Mouse (Mus musculus) adrenal gland, postnatal 36 days (tissue): ENCODE data around the gene Fars2. TPM values are rescaled to one million over a fixed set of nuclear protein-coding genes. Genes with fewer than 3 reads are reported as not detected.
"Not testable (repeated sequence)": the region's sequence is repeated elsewhere in the genome, so short reads cannot be mapped to it uniquely, and the experiment has no call there.

ENCODE experiments used
- DNase-seq, 2 experiments: peaks; one replicate each; pipeline ENCODE4 v3.0.0; 2021; ENCODE audit warnings: mixed read lengths in 1 of 2
- total RNA-seq, 2 experiments: library from RNA; stranded (reverse); gene quantifications; 2 replicates each; pipeline ENCODE4 v1.2.3; 2021

The Fars2 gene
- total RNA-seq, 2 experiments from 2014 or later = 80.9 to 94.7 TPM

DNA sequence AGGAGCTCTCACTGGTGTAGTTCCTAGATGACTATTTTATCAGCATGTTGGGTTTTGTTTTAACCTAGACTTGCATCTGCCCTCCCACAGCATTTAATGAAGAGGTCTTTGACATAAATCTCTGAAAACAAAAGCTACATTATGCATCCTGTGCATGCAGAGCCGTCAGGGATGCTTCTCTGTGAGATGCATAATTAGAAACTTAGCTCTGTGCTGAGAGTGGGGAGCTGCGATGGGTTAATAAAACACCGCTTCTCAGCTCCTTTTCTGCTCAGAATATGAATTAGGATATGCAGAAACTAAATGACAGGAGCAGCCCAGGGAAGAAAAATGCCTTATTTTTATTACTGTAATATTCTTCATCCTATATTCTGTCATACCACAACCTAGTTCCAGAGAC, 251.6 kb downstream of the Fars2 start:
- no peak for DNase-seq

GRCm38 (mm10) chr13:36369400-36369799, 252.2 kb downstream of the Fars2 start:
- no peak for DNase-seq

- no peak for DNase-seq
Measured at GRCm38 (mm10) chr13:36383236-36383635, 266.0 kb downstream of the Fars2 start.

DNA sequence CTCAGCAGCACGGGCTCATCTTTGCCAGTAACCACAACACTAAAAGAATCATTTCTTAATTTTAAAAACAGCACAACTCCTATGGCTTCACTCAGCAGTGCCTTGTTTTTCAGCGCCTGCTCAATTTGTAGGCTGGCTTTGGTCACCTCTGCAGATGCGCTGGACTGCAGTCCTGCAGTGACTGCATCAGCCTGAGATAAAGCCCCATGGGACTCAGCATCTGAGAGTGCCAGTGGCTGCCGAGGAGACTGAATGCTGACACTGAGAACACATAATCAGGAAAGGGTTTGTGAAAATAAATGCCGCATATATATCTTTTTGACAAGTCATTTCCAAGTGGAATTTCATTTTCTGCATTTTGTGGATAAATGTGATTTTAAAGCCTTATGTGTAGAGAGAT, 268.9 kb downstream of the Fars2 start:
- DNase-seq = no peak

GRCm38 (mm10) chr13:36391936-36392335, 274.7 kb downstream of the Fars2 start:
- no peak for DNase-seq

DNA sequence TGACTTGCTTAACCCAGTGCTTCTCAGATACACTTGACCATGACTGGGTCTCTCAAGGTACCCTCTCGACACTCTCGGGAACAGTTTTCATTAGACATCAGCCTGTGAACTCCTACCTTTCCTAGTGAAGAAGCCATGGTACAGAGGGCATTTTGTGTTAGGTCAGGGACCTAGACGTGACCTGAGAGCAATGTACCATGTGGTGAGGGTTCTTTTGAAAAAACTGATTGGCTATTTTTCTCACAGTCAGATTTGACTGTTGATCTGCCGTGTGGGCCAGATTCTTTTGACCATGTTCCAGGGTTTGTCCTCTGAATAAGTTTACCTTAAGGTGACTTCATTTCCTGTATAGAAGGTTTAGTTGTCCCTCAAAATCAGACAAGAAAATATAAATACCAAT, 275.5 kb downstream of the Fars2 start:
- DNase-seq = no peak

- DNase-seq = no peak
Measured at GRCm38 (mm10) chr13:36401011-36401410, 283.8 kb downstream of the Fars2 start.

- no peak for DNase-seq
Measured at GRCm38 (mm10) chr13:36413276-36413675, 296.1 kb downstream of the Fars2 start.

GRCm38 (mm10) chr13:36415176-36415575, 298.0 kb downstream of the Fars2 start:
- DNase-seq = no peak

DNA sequence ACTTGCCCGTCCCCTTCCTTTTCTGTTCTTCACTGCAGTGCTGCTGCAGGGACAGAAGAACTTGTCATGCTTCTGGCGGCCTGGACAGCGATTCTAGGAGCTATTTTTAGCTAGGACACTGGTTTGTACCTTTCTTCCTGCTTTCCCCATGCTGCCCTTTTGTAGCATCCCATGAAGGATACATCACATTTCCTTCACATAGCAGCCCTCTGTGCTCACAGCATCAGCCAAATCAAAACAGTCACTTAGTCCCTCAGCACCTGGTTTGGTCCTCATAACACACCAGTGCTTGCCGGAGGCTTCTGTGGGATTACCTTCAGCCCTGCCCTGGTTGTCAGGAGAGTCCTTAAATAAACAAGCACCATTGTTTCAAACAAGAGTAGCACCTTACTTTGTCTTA, 299.3 kb downstream of the Fars2 start:
- DNase-seq = no peak

- DNase-seq = no peak
Measured at GRCm38 (mm10) chr13:36419357-36419756, 302.1 kb downstream of the Fars2 start.

DNA sequence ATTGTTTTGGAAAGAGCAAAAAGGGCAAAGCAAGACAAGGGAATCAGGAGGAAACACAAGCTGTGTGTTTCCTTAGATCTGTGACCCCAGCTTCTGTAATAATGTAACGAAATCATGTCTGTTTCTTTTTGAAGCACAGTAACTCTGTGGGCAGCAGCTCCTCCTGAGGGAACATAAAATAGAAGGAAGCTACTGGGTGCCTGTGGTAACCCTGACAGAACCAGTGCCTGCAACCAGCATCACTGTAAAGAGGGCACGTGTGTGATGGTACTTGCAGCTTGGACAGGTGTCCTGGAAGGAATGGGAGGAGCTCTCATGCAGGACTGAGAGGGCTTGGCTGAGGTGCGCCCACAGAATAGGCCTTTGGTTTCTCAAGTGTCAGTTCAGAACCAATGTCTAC, 305.2 kb downstream of the Fars2 start:
- DNase-seq = no peak

DNA sequence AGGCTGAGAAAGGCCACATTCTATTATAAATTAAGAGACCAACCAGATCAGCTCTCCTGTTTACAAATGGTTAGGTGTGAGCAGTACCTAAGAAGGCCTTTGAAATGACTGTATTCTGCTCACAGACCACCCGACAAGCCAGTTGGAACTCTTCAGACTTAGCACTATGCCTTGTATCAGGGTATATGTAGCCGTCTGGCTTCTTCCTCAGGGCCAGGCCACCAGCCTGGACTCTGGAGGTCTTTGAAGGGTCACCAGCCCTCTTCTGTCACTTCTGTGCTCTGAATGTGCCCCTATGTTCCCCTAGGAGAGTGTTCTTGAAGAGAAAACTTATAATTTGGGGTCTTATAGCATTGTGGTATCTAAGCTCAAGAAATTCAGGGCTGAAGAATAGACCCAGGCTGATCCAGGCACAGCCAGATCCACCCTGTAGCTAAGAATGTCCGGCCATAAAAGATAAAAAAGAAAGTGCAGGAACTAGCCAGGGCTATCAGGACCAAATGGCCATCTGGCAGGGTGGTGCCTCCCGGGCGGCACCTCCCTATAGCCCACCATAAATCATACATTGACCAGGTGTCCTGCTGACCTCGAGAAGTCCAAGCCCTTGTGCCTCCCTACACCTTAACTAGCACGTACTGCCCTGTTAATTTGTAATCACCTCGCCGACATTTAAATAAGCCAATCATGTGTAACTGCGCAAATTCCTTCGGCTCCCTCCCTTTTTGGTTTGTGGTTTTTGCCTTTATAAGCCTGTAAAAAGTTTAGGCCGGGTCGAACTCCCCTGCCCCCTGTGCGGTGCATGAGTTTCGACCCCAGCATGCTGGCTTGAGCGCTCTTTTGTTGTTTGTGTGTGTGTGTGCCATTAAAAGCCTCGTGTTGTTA, 308.9 kb downstream of the Fars2 start:
- DNase-seq = not testable (repeated sequence)

DNA sequence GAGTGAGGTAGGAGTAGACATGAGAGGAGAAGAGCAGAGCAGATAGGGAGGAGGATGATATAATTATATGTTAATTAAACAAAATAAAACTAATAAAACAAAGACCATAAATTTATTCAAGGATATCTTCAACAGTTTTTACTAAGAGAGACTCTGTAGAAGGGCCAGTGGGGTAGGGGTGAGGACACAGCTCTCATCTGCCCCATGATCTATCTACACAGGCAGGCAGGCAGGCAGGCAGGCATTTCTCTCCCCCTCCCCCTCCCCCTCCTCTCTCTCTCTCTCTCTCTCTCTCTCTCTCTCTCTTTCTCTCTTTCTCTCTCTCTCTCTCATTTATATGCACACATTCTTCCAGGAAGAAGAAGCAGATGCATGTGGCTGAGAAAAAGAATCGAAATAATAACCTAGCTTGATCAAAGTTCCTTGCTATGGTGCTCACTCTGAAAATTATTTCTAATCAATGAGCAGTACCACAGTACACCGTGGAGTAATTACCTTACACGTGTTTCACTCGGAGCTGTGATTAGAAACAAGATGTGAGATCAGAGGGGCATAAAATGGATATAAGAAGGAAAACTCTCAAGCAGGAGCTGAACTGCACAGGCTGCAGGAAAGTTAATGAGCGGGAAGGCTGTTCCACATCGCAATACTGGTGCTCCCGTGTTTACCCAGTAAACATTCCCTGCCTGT, 312.4 kb downstream of the Fars2 start:
- DNase-seq = no peak

GRCm38 (mm10) chr13:36430420-36431114, 313.4 kb downstream of the Fars2 start:
- DNase-seq = no peak

- peak; percentile 22 to 48 for DNase-seq
Measured at GRCm38 (mm10) chr13:36431974-36432518, 314.8 kb downstream of the Fars2 start.

DNA sequence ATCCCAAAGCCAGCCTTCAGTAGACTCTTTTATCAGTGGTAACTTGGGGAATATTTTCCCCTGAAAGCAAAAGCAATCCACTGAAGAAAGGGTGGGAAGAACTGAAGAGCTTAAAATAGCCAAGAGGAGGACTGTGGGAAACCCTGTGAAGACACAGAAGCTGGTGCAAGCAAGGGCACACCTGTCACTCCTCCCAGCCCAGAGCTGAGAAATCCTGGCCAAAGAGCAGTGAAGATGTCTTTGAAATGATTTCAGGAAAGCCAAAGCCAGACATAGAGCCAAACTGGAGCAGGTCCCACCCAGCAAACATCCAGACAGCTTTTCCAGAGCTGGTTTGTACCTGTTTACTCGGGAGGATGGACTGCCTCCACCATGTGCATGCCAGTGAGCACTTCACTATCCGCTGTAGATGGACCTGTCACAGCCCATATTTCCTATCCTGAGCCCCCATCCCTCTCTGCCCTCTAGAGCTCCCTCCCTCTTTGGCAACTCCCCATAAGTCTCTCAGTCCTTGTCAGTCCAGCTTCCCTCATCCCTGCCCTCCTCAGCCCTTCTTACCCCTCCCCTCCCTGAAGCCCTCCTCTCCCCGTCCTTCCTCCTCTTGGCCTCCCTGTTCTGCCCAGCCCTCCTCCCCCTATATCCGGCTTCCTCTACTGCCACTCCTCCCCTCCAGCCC, 327.7 kb downstream of the Fars2 start:
- DNase-seq = no peak

DNA sequence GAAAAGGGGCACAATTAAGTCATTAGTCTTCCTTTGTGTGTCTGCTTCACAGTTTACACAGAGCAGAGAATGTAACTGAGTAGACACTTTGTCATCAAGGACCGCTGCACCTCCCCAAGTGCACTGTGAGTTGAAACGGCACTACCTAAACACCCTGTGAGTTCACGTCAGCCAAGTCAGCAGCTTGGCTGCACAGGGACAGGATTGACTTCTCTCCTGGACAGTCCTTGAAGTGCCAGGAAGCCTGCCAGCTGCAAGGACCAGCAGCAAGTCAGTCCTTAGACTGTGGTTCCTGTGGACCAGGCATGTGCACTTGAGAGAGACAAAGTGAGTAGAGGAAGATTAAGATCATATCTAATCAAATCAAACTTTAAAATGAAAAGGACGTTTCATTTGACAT, 330.7 kb downstream of the Fars2 start:
- peak; percentile 36 to 42 for DNase-seq

- no peak for DNase-seq
Measured at GRCm38 (mm10) chr13:36448565-36448964, 331.4 kb downstream of the Fars2 start.

DNA sequence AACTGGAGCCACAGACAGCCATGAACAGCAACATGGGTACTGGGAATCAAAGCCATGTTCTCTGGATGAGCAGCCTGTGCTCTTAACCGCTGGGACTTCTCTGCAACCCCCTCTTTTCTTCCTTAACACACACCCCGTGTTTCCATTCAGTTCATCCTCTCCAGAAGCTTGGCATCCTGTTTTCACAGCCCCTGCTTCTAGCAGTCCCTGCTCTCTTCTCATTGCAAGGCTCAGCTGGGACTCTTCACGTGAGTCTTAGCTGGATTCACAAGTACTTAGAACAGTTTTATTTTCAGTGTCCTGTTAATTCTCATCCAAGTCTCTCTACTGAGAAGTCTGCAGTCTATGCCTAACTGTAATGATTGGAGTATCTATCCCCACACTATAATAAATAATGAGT, 334.2 kb downstream of the Fars2 start:
- DNase-seq = no peak

GRCm38 (mm10) chr13:36460473-36460872, 343.3 kb downstream of the Fars2 start:
- DNase-seq = no peak

GRCm38 (mm10) chr13:36463669-36464068, 346.5 kb downstream of the Fars2 start:
- no peak for DNase-seq
